Mouse (Mus musculus) heart, embryonic 14.5 days (tissue): ENCODE measurements at regions not wholly inside any gene's neighbourhood (a gene's known extent, or its start where the extent isn't known, plus 50 kb on each side); places are given as distances from the start of the nearest gene placed in this dataset.

Experiments used
- ATAC-seq: fragments of 200-750 bp; cut with Nextera tagmentation; 2 replicates; pipeline ENCODE4 v1.8.0; 2017; ENCODE audit warnings: low read depth, moderate TSS enrichment; ENCODE audit not compliant: insufficient number of reproducible peaks, insufficient read depth, low FRiP score
- H3K27ac ChIP-seq, 2 experiments: fragments of 200-500 bp in 1 of 2; fragments of 300-500 bp in 1 of 2; sonication (generic) in 1 of 2; replicated peaks in 1 of 2; 2 replicates each; pipeline ENCODE4 v1.5.1; 2012 to 2014; ENCODE audit warnings: low read depth in 2 of 2, low read length in 2 of 2, control low read depth in 1 of 2, mild to moderate bottlenecking in 1 of 2, mixed read lengths in 1 of 2; ENCODE audit not compliant: control insufficient read depth in 1 of 2, insufficient read depth in 1 of 2
- H3K27me3 ChIP-seq: fragments of 300-500 bp; sonication (generic); 2 replicates; pipeline ENCODE4 v1.6.1; 2014; ENCODE audit warnings: mild to moderate bottlenecking, low read length, control low read depth; ENCODE audit not compliant: control insufficient read depth, insufficient read depth
- H3K36me3 ChIP-seq: fragments of 300-500 bp; sonication (generic); 2 replicates; pipeline ENCODE4 v1.6.1; 2014; ENCODE audit warnings: mild to moderate bottlenecking, control low read depth, low read length, mixed read lengths; ENCODE audit not compliant: control insufficient read depth, insufficient read depth
- H3K4me1 ChIP-seq, 2 experiments: fragments of 200-500 bp in 1 of 2; fragments of 300-500 bp in 1 of 2; sonication (generic) in 1 of 2; 2 replicates each; pipeline ENCODE4 v1.6.1; 2012 to 2014; ENCODE audit warnings: low read length in 2 of 2, control low read depth in 1 of 2, mixed read lengths in 1 of 2; ENCODE audit not compliant: control insufficient read depth in 2 of 2, insufficient read depth in 2 of 2
- H3K4me2 ChIP-seq: fragments of 300-500 bp; sonication (generic); 2 replicates; pipeline ENCODE4 v1.6.1; 2014; ENCODE audit warnings: mild to moderate bottlenecking, low read length
- H3K4me3 ChIP-seq, 2 experiments: fragments of 200-500 bp in 1 of 2; fragments of 300-500 bp in 1 of 2; sonication (generic) in 1 of 2; 2 replicates each; pipeline ENCODE4 v1.5.1; 2012 to 2014; ENCODE audit warnings: low read length in 2 of 2, mild to moderate bottlenecking in 2 of 2, control low read depth in 1 of 2, low read depth in 1 of 2, moderate library complexity in 1 of 2; ENCODE audit not compliant: control insufficient read depth in 1 of 2, insufficient read depth in 1 of 2
- H3K9ac ChIP-seq: fragments of 300-500 bp; sonication (generic); 2 replicates; pipeline ENCODE4 v1.6.1; 2014; ENCODE audit warnings: mild to moderate bottlenecking, low read length
- H3K9me3 ChIP-seq: fragments of 300-500 bp; sonication (generic); 2 replicates; pipeline ENCODE4 v1.6.1; 2016; ENCODE audit warnings: low read length, control low read depth; ENCODE audit not compliant: control insufficient read depth
- WGBS: fragments of 180-500 bp; shearing (Covaris S2); extraction: QIAGEN DNeasy Blood & Tissue Kit; methylation state at CpG from one replicate; pipeline ENCODE4 v1.1.7; 2014; 5-methylcytosine and 5-hydroxymethylcytosine counted together

DNA sequence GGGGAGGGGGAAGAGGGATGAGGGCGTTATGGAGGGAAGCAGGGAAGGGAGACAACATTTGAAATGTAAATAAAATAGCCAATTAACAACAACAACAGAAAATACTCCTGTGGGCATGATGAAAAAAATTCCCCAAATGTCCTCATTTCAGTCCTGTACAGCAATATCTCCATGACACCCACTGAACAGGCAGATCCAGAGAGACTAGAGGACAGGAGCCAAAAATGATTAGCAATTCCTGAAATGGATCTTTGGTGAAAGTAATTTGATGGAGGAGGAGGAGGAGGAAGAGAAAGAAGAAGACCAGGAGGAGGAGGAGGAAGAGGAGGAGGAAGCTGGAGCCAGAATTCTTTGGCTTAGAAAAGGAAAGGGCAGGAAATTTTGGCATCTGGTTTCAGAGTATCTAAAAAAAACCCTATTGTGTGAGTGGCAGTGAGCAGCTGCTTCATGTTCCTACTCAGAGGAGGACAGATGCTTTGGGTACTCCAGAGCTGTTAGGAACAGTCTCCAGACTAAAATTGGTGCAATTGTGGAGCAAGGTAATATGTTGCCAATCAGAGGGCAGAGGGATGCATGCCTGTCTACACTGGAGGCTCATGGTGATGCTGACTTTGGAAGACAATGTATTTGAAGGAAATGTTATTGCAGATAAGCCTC is 66.5 kb upstream of the Efna5 start:
- H3K27me3 ChIP-seq: no peaks in the 10 kb centered on the region
- H3K27ac ChIP-seq: no peak overlapping the region
- no peak overlapping the region for H3K4me3 ChIP-seq
- no peaks in the 10 kb centered on the region for H3K36me3 ChIP-seq
- no peak overlapping the region for H3K9ac ChIP-seq
- no peak overlapping the region for H3K4me2 ChIP-seq
- no peaks in the 10 kb centered on the region for H3K9me3 ChIP-seq
- ATAC-seq: no peak
- 67% methylated on average over 1 of the region's 1 CpGs for WGBS
- no peaks in the 10 kb centered on the region for H3K4me1 ChIP-seq

DNA sequence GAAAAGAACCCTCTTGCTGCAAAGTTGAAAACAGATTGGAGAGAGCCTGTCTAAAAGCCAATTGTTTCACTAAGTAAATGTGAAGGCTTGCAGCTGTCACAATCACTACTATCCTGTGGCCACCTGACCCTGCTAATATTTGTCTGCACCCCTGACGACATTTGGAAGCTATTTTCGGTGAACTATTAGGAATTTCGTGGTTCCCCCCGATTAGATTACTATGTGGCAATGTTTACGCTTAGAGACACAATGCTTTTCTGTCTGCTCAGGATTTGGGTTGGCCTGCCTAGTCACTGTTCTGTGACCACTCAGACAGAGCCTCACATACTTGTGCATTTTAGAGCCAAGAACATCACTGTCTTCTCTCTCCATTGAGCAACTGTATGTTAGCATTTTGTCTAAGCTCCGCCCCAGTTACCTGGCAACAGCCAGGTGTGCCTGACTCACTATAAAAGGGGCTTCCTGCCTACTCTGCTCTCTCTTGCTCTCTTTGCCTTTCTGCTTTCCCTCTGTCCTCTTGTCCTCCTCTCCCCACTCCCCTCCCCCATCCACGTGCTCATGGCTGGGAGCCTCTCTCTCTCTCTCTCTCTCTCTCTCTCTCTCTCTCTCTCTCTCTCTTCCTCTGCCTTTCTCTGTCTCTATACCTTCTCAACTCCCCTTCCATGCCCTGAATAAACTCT is 59.6 kb upstream of the Efna5 start:
- H3K4me1 ChIP-seq: peaks cover 0 to 5% of the 10 kb centered on the region in 2 experiments; a peak in 2 of 4 replicates
- H3K27me3 ChIP-seq: no peaks in the 10 kb centered on the region
- H3K9ac ChIP-seq: no peak overlapping the region
- 40% methylated on average over 7 of the region's 7 CpGs for WGBS
- H3K9me3 ChIP-seq: no peaks in the 10 kb centered on the region
- H3K4me2 ChIP-seq: peak overlapping the region; percentile 28
- H3K4me3 ChIP-seq: no peak overlapping the region
- no peaks in the 10 kb centered on the region for H3K36me3 ChIP-seq
- no peak overlapping the region for H3K27ac ChIP-seq
- no peak for ATAC-seq

DNA sequence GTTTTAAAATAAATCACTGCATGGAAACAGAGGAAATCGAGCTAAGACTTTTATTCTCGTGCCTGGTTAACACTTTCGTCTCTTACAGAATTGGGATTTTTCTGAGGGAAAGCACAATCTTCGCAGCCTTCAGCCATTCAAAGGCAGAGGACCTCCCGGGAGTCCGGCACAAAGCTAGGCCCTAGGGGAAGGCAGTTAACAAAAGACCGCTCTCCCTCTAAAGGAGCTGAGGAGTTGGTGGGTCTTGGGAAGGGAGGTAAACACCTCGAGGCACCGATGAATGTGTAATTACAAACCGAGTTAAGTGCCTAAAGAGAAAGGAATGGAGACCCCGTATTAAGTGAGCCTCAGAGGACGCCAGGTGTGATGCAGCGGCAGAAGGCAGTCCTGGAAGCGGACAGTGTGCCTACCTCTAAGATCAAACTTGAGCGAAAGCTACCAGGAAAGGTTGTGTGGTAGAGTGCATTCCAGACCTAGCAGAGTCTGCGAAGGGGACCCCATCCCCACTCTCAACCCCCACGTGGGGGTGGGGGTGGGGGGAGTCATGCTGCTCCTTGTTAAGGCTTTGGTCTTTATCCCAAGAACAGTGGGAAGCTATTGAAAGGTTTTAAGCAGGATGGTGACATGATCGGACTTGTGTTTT is 58.9 kb upstream of the Efna5 start:
- no peak overlapping the region for H3K27ac ChIP-seq
- no peak overlapping the region for H3K4me3 ChIP-seq
- no peaks in the 10 kb centered on the region for H3K36me3 ChIP-seq
- peaks cover 0 to 5% of the 10 kb centered on the region in 2 experiments; a peak in 2 of 4 replicates for H3K4me1 ChIP-seq
- no peak overlapping the region for H3K9ac ChIP-seq
- H3K9me3 ChIP-seq: no peaks in the 10 kb centered on the region
- H3K4me2 ChIP-seq: peak overlapping the region; percentile 28
- no peak for ATAC-seq
- 30% methylated on average over 18 of the region's 18 CpGs for WGBS
- H3K27me3 ChIP-seq: no peaks in the 10 kb centered on the region

DNA sequence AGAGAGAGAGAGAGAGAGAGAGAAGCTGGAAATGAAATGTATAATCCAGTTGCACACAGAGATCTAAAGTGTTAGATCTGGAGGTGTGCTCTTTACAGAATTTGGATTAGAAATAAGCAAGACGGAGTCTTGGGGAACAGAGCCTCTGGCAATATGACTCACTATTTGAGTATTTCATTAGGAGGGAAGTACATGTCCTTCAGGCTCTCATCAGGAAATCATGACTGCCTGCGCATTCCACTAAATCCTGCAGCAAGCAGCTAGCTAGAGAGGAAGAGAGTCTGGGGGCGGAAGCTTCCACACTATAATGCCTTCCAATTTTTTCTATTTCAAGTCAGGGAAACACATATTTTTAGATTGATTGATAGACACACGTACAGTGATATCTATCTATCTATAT is 58.1 kb upstream of the Efna5 start:
- H3K9me3 ChIP-seq: no peaks in the 10 kb centered on the region
- peaks cover 0 to 5% of the 10 kb centered on the region in 2 experiments; a peak in 2 of 4 replicates for H3K4me1 ChIP-seq
- no peak overlapping the region for H3K4me2 ChIP-seq
- no peak overlapping the region for H3K9ac ChIP-seq
- no peaks in the 10 kb centered on the region for H3K27me3 ChIP-seq
- H3K27ac ChIP-seq: no peak overlapping the region
- H3K36me3 ChIP-seq: no peaks in the 10 kb centered on the region
- H3K4me3 ChIP-seq: no peak overlapping the region
- WGBS: 39% methylated on average over 4 of the region's 4 CpGs
- no peak for ATAC-seq
